Mouse (Mus musculus): ENCODE measurements around the gene Olfr559. TPM values are rescaled to one million over a fixed set of nuclear protein-coding genes. Genes with fewer than 3 reads are reported as not detected.

Gene Olfr559
- total and polyA plus RNA-seq, 2 experiments from 2014 or later: not detected

GRCm38 (mm10) chr7:102718970-102719369, 8.3 kb downstream of the Olfr559 start, which contains the start of gene Olfr33:
TSS of gene Olfr33 (minus strand) at chr7:102719070.
- no peaks in the 10 kb centered on the region for H3K36me3 ChIP-seq (ENCODE audit: insufficient read depth, low read length)
- no peak within 1 kb of the TSS for H3K27ac ChIP-seq (ENCODE audit: low read depth, low read length)
- DNase-seq (ENCODE audit: low spot score) (no peak), ATAC-seq (ENCODE audit: low FRiP score) (no peak)
- no peak within 1 kb of the TSS for H3K4me2 ChIP-seq (ENCODE audit: low read depth, low read length, poor library complexity, severe bottlenecking)
- 47% methylated on average over 1 of the region's 1 CpGs for WGBS
- H3K9me3 ChIP-seq (ENCODE audit: low read length): no peaks in the 10 kb centered on the region
- no peak for TF ChIP-seq CTCF (IDR thresholded peaks at IDR 0.05)
- H3K4me3 ChIP-seq (ENCODE audit: low read depth, low read length): no peak within 1 kb of the TSS
- H3K9ac ChIP-seq (replicated peaks; ENCODE audit: low read length, poor library complexity, severe bottlenecking): no peak within 1 kb of the TSS
- no peaks in the 10 kb centered on the region for H3K27me3 ChIP-seq (ENCODE audit: insufficient read depth, low read length)
- H3K4me1 ChIP-seq (ENCODE audit: insufficient read depth, low read length): no peaks in the 10 kb centered on the region

- Histone ChIP-seq H3K4me3 (ENCODE audit: low read depth, low read length) (no peak within 1 kb of the TSS), H3K36me3 (ENCODE audit: insufficient read depth, low read length) (no peaks in the 10 kb centered on the region), H3K27me3 (ENCODE audit: insufficient read depth, low read length) (no peaks in the 10 kb centered on the region), H3K4me1 (ENCODE audit: insufficient read depth, low read length) (no peaks in the 10 kb centered on the region), H3K9ac (replicated peaks; ENCODE audit: low read length, poor library complexity, severe bottlenecking) (no peak within 1 kb of the TSS), H3K9me3 (ENCODE audit: low read length) (no peaks in the 10 kb centered on the region), H3K4me2 (ENCODE audit: low read depth, low read length, poor library complexity, severe bottlenecking) (no peak within 1 kb of the TSS), H3K27ac (ENCODE audit: low read depth, low read length) (no peak within 1 kb of the TSS)
- DNase-seq (ENCODE audit: low spot score) (no peak), ATAC-seq (ENCODE audit: low FRiP score) (no peak)
- TF ChIP-seq CTCF (IDR thresholded peaks at IDR 0.05): no peak
These were observed 25.4 kb downstream of the Olfr559 start, which contains the start of gene Olfr558 for GRCm38 (mm10) chr7:102701915-102702314. TSS of gene Olfr558 (plus strand) at chr7:102702215.

GRCm38 (mm10) chr7:102698461-102698860, 28.8 kb downstream of the Olfr559 start:
- WGBS: 90% methylated on average over 7 of the region's 7 CpGs
- H3K9me3 ChIP-seq (ENCODE audit: low read length): no peaks in the 10 kb centered on the region
- no peak overlapping the region for H3K27ac ChIP-seq (ENCODE audit: low read depth, low read length)
- no peak overlapping the region for H3K4me2 ChIP-seq (ENCODE audit: low read depth, low read length, poor library complexity, severe bottlenecking)
- no peak overlapping the region for H3K4me3 ChIP-seq (ENCODE audit: low read depth, low read length)
- no peak for DNase-seq (ENCODE audit: low spot score)
- H3K27me3 ChIP-seq (ENCODE audit: insufficient read depth, low read length): no peaks in the 10 kb centered on the region
- no peak overlapping the region for H3K9ac ChIP-seq (replicated peaks; ENCODE audit: low read length, poor library complexity, severe bottlenecking)
- TF ChIP-seq CTCF (IDR thresholded peaks at IDR 0.05): no peak
- no peak for ATAC-seq (ENCODE audit: low FRiP score)
- H3K36me3 ChIP-seq (ENCODE audit: insufficient read depth, low read length): no peaks in the 10 kb centered on the region
- H3K4me1 ChIP-seq (ENCODE audit: insufficient read depth, low read length): no peaks in the 10 kb centered on the region

GRCm38 (mm10) chr7:102695358-102696125, 31.7 kb downstream of the Olfr559 start, which contains the start of gene Olfr557:
TSS of gene Olfr557 (plus strand) at chr7:102695910.
- 77% methylated on average over 5 of the region's 5 CpGs for WGBS
- H3K9me3 ChIP-seq (ENCODE audit: low read length): no peaks in the 10 kb centered on the region
- H3K4me2 ChIP-seq (ENCODE audit: low read depth, low read length, poor library complexity, severe bottlenecking): no peak within 1 kb of the TSS
- H3K4me3 ChIP-seq (ENCODE audit: low read depth, low read length): no peak within 1 kb of the TSS
- H3K27me3 ChIP-seq (ENCODE audit: insufficient read depth, low read length): no peaks in the 10 kb centered on the region
- TF ChIP-seq CTCF (IDR thresholded peaks at IDR 0.05): peak; percentile 83
- DNase-seq (ENCODE audit: low spot score): peak; percentile 25
- H3K36me3 ChIP-seq (ENCODE audit: insufficient read depth, low read length): no peaks in the 10 kb centered on the region
- H3K9ac ChIP-seq (replicated peaks; ENCODE audit: low read length, poor library complexity, severe bottlenecking): no peak within 1 kb of the TSS
- H3K4me1 ChIP-seq (ENCODE audit: insufficient read depth, low read length): no peaks in the 10 kb centered on the region
- no peak for ATAC-seq (ENCODE audit: low FRiP score)
- no peak within 1 kb of the TSS for H3K27ac ChIP-seq (ENCODE audit: low read depth, low read length)

GRCm38 (mm10) chr7:102686944-102687501, 40.3 kb downstream of the Olfr559 start, which contains the start of gene Trim68:
TSS of gene Trim68 (minus strand) at chr7:102687327.
- 0 out of 2 replicates have a peak, but pooled peaks have one; percentile 1 for TF ChIP-seq CTCF (IDR thresholded peaks at IDR 0.05)
- DNase-seq (ENCODE audit: low spot score) (peak; percentile 89), ATAC-seq (ENCODE audit: low FRiP score) (peak; percentile 99)
- no peaks in the 10 kb centered on the region for H3K36me3 ChIP-seq (ENCODE audit: insufficient read depth, low read length)
- H3K4me3 ChIP-seq (ENCODE audit: low read depth, low read length): peak within 1 kb of the TSS; percentile 60
- WGBS: 0% methylated on average over 25 of the region's 40 CpGs
- H3K27ac ChIP-seq (ENCODE audit: low read depth, low read length): peak within 1 kb of the TSS; percentile 62
- peak within 1 kb of the TSS; percentile 63 for H3K9ac ChIP-seq (replicated peaks; ENCODE audit: low read length, poor library complexity, severe bottlenecking)
- no peaks in the 10 kb centered on the region for H3K9me3 ChIP-seq (ENCODE audit: low read length)
- no peaks in the 10 kb centered on the region for H3K4me1 ChIP-seq (ENCODE audit: insufficient read depth, low read length)
- H3K27me3 ChIP-seq (ENCODE audit: insufficient read depth, low read length): no peaks in the 10 kb centered on the region
- peak within 1 kb of the TSS; percentile 88 for H3K4me2 ChIP-seq (ENCODE audit: low read depth, low read length, poor library complexity, severe bottlenecking)

GRCm38 (mm10) chr7:102681916-102682315, 45.4 kb downstream of the Olfr559 start:
- no peak overlapping the region for H3K27ac ChIP-seq (ENCODE audit: low read depth, low read length)
- H3K4me3 ChIP-seq (ENCODE audit: low read depth, low read length): no peak overlapping the region
- H3K9ac ChIP-seq (replicated peaks; ENCODE audit: low read length, poor library complexity, severe bottlenecking): no peak overlapping the region
- H3K36me3 ChIP-seq (ENCODE audit: insufficient read depth, low read length): no peaks in the 10 kb centered on the region
- H3K4me1 ChIP-seq (ENCODE audit: insufficient read depth, low read length): no peaks in the 10 kb centered on the region
- TF ChIP-seq CTCF (IDR thresholded peaks at IDR 0.05): no peak
- WGBS: 84% methylated on average over 1 of the region's 1 CpGs
- ATAC-seq (ENCODE audit: low FRiP score) (no peak), DNase-seq (ENCODE audit: low spot score) (no peak)
- H3K27me3 ChIP-seq (ENCODE audit: insufficient read depth, low read length): no peaks in the 10 kb centered on the region
- no peak overlapping the region for H3K4me2 ChIP-seq (ENCODE audit: low read depth, low read length, poor library complexity, severe bottlenecking)
- no peaks in the 10 kb centered on the region for H3K9me3 ChIP-seq (ENCODE audit: low read length)

Measured in midbrain, postnatal 0 days (tissue).